ENCODE assay signal across 24 mouse cellular contexts in the genomic region with DNA sequence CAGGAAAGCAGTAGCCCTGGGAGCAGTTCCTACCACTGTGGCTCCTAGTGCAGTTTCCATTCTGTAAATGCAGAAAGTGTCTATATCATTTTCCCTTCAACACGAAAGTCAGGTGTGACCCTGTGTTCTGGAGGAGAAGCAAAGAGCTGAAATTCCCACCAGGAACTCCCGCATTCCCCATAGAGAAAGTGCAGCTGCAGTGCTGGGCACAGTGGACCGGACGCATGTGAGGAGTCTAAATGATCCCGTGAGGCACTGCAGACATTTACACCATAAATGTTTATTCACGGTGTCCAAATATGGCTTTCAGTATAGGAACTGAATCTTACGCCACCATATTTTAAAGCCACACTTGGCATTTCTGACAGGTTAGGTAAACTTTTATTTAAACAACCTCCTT. TPM values are rescaled to one million over a fixed set of nuclear protein-coding genes. Genes with fewer than 3 reads are reported as not detected.
"Had no signal": no experiment of that assay in that cellular context is flagged by ENCODE, and none has a peak within 500 bp of the region (broad histone marks: within the 10 kb centered on the region; RNA-seq: fewer than 3 reads in every experiment).

Gene Olfr187 (minus strand): TSS at position 58 of the 400 bp plus-strand sequence.

- H3K4me1 ChIP-seq: kidney, embryonic 15.5 days; limb, embryonic 12.5 days; limb, embryonic 15.5 days had no signal

- DNase-seq: kidney, adult 11 months; kidney, adult 8-10 months; kidney, postnatal 10 days; kidney, postnatal 36 days; layer of hippocampus, postnatal 36 days; left cerebral cortex, postnatal 4 days; lung, adult 18-20 months; lung, postnatal 4 days; midbrain, embryonic 14.5 days; thymus, adult 2 months; thymus, postnatal 14 days; thymus, postnatal 4 days had no signal

- H3K4me2 ChIP-seq: kidney, embryonic 15.5 days; limb, embryonic 12.5 days; limb, embryonic 15.5 days; liver, embryonic 11.5 days; midbrain, embryonic 11.5 days had no signal

- H3K27me3 ChIP-seq: kidney, embryonic 15.5 days; limb, embryonic 12.5 days; limb, embryonic 15.5 days had no signal

- H3K36me3 ChIP-seq: kidney, embryonic 15.5 days; limb, embryonic 12.5 days; limb, embryonic 15.5 days had no signal

- H3K9ac ChIP-seq: kidney, embryonic 15.5 days; limb, embryonic 12.5 days; limb, embryonic 15.5 days; liver, embryonic 14.5 days had no signal

- H3K9me3 ChIP-seq: kidney, embryonic 15.5 days; limb, embryonic 12.5 days; limb, embryonic 15.5 days had no signal

- H3K27ac ChIP-seq: kidney, embryonic 15.5 days; limb, embryonic 12.5 days; limb, embryonic 15.5 days; liver, embryonic 14.5 days had no signal

- H3K4me3 ChIP-seq: kidney, embryonic 15.5 days; limb, embryonic 12.5 days; limb, embryonic 15.5 days had no signal

- ATAC-seq: lung, postnatal 0 days had no signal

RNA-seq across cellular contexts. Expression of gene Olfr187, which starts in this region (rescaled TPM):
- polyA plus RNA-seq: kidney, embryonic 15.5 days; limb, embryonic 12.5 days; limb, embryonic 15.5 days; liver, embryonic 11.5 days; liver, embryonic 14.5 days; lung, postnatal 0 days; midbrain, embryonic 11.5 days; midbrain, embryonic 14.5 days; midbrain, postnatal 0 days; neural tube, embryonic 11.5 days; neural tube, embryonic 14.5 days; small intestine, adult 2 months; spleen, adult 2 months; thymus, adult 2 months had no signal
